Mouse (Mus musculus) kidney, adult 9 months (tissue): ENCODE measurements at regions not wholly inside any gene's neighbourhood (a gene's known extent, or its start where the extent isn't known, plus 50 kb on each side); places are given as distances from the start of the nearest gene placed in this dataset.

Source experiments
- DNase-seq: peaks from one replicate; pipeline ENCODE4 v3.0.0; 2022

GRCm38 (mm10) chr16:90610097-90610808 is 117.0 kb downstream of the Mis18a start:
- DNase-seq, result no peak

- no peak for DNase-seq
Observed at GRCm38 (mm10) chr16:90599329-90599870, 127.8 kb downstream of the Mis18a start.

GRCm38 (mm10) chr16:90598727-90599126 is 128.5 kb downstream of the Mis18a start:
- no peak for DNase-seq

GRCm38 (mm10) chr16:90592721-90593481 is 134.3 kb downstream of the Mis18a start:
- DNase-seq, result no peak

GRCm38 (mm10) chr16:90585171-90585570 is 142.0 kb downstream of the Mis18a start:
- peak; percentile 43 for DNase-seq

- no peak for DNase-seq
Observed at GRCm38 (mm10) chr16:90580411-90580810, 146.8 kb downstream of the Mis18a start.

- no peak for DNase-seq
Observed at GRCm38 (mm10) chr16:90571107-90571506, 156.1 kb downstream of the Mis18a start.

GRCm38 (mm10) chr16:90569826-90570225 is 157.4 kb downstream of the Mis18a start:
- DNase-seq, result no peak

GRCm38 (mm10) chr16:90565182-90565581 is 162.0 kb downstream of the Mis18a start:
- no peak for DNase-seq

GRCm38 (mm10) chr16:90553120-90553519 is 167.3 kb downstream of the Hunk start:
- DNase-seq, result no peak

GRCm38 (mm10) chr16:90551041-90551440 is 165.2 kb downstream of the Hunk start:
- no peak for DNase-seq

GRCm38 (mm10) chr16:90550058-90550795 is 164.4 kb downstream of the Hunk start:
- DNase-seq, result no peak
